Mouse (Mus musculus) testis, postnatal 14 days (tissue): ENCODE results near the gene Setd5.

Source experiments
- DNase-seq: peaks from one replicate; pipeline ENCODE4 v3.0.0; 2021; ENCODE audit warnings: low spot score

Gene Setd5

GRCm38 (mm10) chr6:113141389-113142094 lies 64.4 kb downstream of the Setd5 start:
- no peak for DNase-seq

GRCm38 (mm10) chr6:113144764-113145163 lies 67.6 kb downstream of the Setd5 start:
- DNase-seq, result no peak

GRCm38 (mm10) chr6:113145249-113145648 lies 68.1 kb downstream of the Setd5 start:
- DNase-seq, result no peak

GRCm38 (mm10) chr6:113154071-113154470 lies 76.9 kb downstream of the Setd5 start:
- DNase-seq, result no peak

- DNase-seq, result no peak
Measured at GRCm38 (mm10) chr6:113154886-113155285, 77.7 kb downstream of the Setd5 start.

GRCm38 (mm10) chr6:113156064-113156463 lies 78.9 kb downstream of the Setd5 start:
- DNase-seq, result no peak

GRCm38 (mm10) chr6:113160106-113160505 lies 82.9 kb downstream of the Setd5 start:
- DNase-seq, result no peak

GRCm38 (mm10) chr6:113161982-113162381 lies 84.8 kb downstream of the Setd5 start:
- no peak for DNase-seq

GRCm38 (mm10) chr6:113163513-113163912 lies 86.3 kb downstream of the Setd5 start:
- DNase-seq, result no peak

- DNase-seq, result no peak
Measured at GRCm38 (mm10) chr6:113166661-113167251, 89.6 kb downstream of the Setd5 start.

- DNase-seq, result no peak
Measured at GRCm38 (mm10) chr6:113168316-113168975, 91.3 kb downstream of the Setd5 start.

- DNase-seq, result no peak
Measured at GRCm38 (mm10) chr6:113169852-113170251, 92.7 kb downstream of the Setd5 start.

- DNase-seq, result no peak
Measured at GRCm38 (mm10) chr6:113170651-113171050, 93.5 kb downstream of the Setd5 start.

GRCm38 (mm10) chr6:113172011-113172410 lies 94.8 kb downstream of the Setd5 start:
- no peak for DNase-seq

GRCm38 (mm10) chr6:113172568-113172967 lies 95.4 kb downstream of the Setd5 start:
- DNase-seq, result no peak

- no peak for DNase-seq
Measured at GRCm38 (mm10) chr6:113175469-113175868, 98.3 kb downstream of the Setd5 start.

- no peak for DNase-seq
Measured at GRCm38 (mm10) chr6:113176613-113177012, 99.4 kb downstream of the Setd5 start.

- no peak for DNase-seq
Measured at GRCm38 (mm10) chr6:113178286-113179194, 101.4 kb downstream of the Setd5 start.

- DNase-seq, result no peak
Measured at GRCm38 (mm10) chr6:113179195-113179733, 102.1 kb downstream of the Setd5 start.

GRCm38 (mm10) chr6:113184163-113184562 lies 107.0 kb downstream of the Setd5 start:
- DNase-seq, result no peak

- DNase-seq, result no peak
Measured at GRCm38 (mm10) chr6:113184866-113185525, 107.8 kb downstream of the Setd5 start.
